Mouse (Mus musculus) left cerebral cortex, adult 9 months (tissue): ENCODE results near the gene Acad8.

Experiments used
- DNase-seq, 2 experiments: peaks; one replicate each; pipeline ENCODE4 v3.0.0; 2022; ENCODE audit warnings: low spot score in 2 of 2

Acad8 gene

GRCm38 (mm10) chr9:26985090-26985613 is 14.2 kb downstream of the Acad8 start:
- DNase-seq, result no peak

GRCm38 (mm10) chr9:26978776-26979175 is 20.6 kb downstream of the Acad8 start:
- DNase-seq, result no peak

- DNase-seq, result no peak
Measured at GRCm38 (mm10) chr9:26977754-26978153, 21.6 kb downstream of the Acad8 start.

GRCm38 (mm10) chr9:26947790-26948189 is 51.6 kb downstream of the Acad8 start:
- DNase-seq, result no peak

GRCm38 (mm10) chr9:26924146-26924545 is 75.2 kb downstream of the Acad8 start:
- DNase-seq, result no peak
